Mouse (Mus musculus): ENCODE data around the gene Rprd1b. TPM values are rescaled to one million over a fixed set of nuclear protein-coding genes. Genes with fewer than 3 reads are reported as not detected.
"Not testable (repeated sequence)": the region's sequence is repeated elsewhere in the genome, so short reads cannot be mapped to it uniquely, and the experiment has no call there.

Rprd1b gene
- polyA plus RNA-seq, 1 experiment from 2014 or later = 27.5 TPM

GRCm38 (mm10) chr2:158040396-158040795 is 12.1 kb downstream of the Rprd1b start:
- Histone ChIP-seq H3K27ac (replicated peaks) (no peak overlapping the region), H3K9ac (no peak overlapping the region), H3K27me3 (no peaks in the 10 kb centered on the region), H3K36me3 (replicated peaks) (peaks cover 85% of the 10 kb centered on the region), H3K4me1 (replicated peaks) (peaks cover 26% of the 10 kb centered on the region), H3K9me3 (replicated peaks) (no peaks in the 10 kb centered on the region), H3K4me2 (no peak overlapping the region), H3K4me3 (replicated peaks) (no peak overlapping the region)
- no peak for ATAC-seq (ENCODE audit: insufficient read depth)
- 75% methylated on average over 2 of the region's 2 CpGs for WGBS (ENCODE audit: insufficient replicate concordance)

- H3K9ac ChIP-seq = no peak overlapping the region
- WGBS (ENCODE audit: insufficient replicate concordance) = 75% methylated on average over 8 of the region's 8 CpGs
- peaks cover 5% of the 10 kb centered on the region; the same call in 1 of the 2 replicates for H3K4me1 ChIP-seq (replicated peaks)
- ATAC-seq (ENCODE audit: insufficient read depth) = no peak
- H3K9me3 ChIP-seq (replicated peaks) = no peaks in the 10 kb centered on the region
- H3K4me3 ChIP-seq (replicated peaks) = no peak overlapping the region
- H3K27ac ChIP-seq (replicated peaks) = no peak overlapping the region
- no peak overlapping the region for H3K4me2 ChIP-seq
- peaks cover 88% of the 10 kb centered on the region for H3K36me3 ChIP-seq (replicated peaks)
- no peaks in the 10 kb centered on the region for H3K27me3 ChIP-seq
Observed at GRCm38 (mm10) chr2:158043504-158043903, 15.2 kb downstream of the Rprd1b start.

- Histone ChIP-seq H3K27ac (replicated peaks) (no peak overlapping the region), H3K36me3 (replicated peaks) (peaks cover 79% of the 10 kb centered on the region), H3K9me3 (replicated peaks) (no peaks in the 10 kb centered on the region), H3K4me2 (no peak overlapping the region), H3K4me1 (replicated peaks) (peaks cover 5% of the 10 kb centered on the region; the same call in 1 of the 2 replicates), H3K4me3 (replicated peaks) (no peak overlapping the region), H3K27me3 (no peaks in the 10 kb centered on the region), H3K9ac (no peak overlapping the region)
- ATAC-seq (ENCODE audit: insufficient read depth) = no peak
- 68% methylated on average over 4 of the region's 4 CpGs for WGBS (ENCODE audit: insufficient replicate concordance)
Observed at GRCm38 (mm10) chr2:158046186-158046585, 17.9 kb downstream of the Rprd1b start.

GRCm38 (mm10) chr2:158047903-158048302 is 19.6 kb downstream of the Rprd1b start:
- WGBS (ENCODE audit: insufficient replicate concordance) = 37% methylated on average over 3 of the region's 3 CpGs
- H3K36me3 ChIP-seq (replicated peaks) = peaks cover 84% of the 10 kb centered on the region
- peak; percentile 64 for ATAC-seq (ENCODE audit: insufficient read depth)

DNA sequence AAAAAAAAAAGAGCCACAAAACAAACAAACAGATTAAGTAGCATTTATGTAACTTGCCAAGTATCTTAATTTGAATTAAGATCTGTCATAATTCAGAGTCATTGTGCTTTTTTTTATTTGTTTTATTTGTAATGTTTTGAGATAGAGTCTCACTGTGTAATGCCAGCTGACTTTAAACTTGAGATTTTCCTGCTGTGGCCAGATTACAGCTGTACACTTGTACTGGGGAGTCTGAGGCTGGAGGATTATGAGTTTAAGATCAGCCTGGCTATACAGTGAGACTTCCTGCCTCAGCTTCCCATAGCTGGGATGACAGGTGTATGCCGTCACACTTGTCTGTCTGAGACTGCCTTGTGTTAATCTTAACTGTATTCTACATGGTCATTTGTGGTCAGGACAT is 20.4 kb downstream of the Rprd1b start:
- H3K36me3 ChIP-seq (replicated peaks) = peaks cover 76% of the 10 kb centered on the region
- no peaks in the 10 kb centered on the region for H3K9me3 ChIP-seq (replicated peaks)
- H3K4me2 ChIP-seq = no peak overlapping the region
- H3K9ac ChIP-seq = no peak overlapping the region
- H3K27ac ChIP-seq (replicated peaks) = no peak overlapping the region
- peaks cover 5% of the 10 kb centered on the region; the same call in 1 of the 2 replicates for H3K4me1 ChIP-seq (replicated peaks)
- no peak overlapping the region for H3K4me3 ChIP-seq (replicated peaks)
- no peaks in the 10 kb centered on the region for H3K27me3 ChIP-seq
- WGBS (ENCODE audit: insufficient replicate concordance) = 91% methylated on average over 1 of the region's 1 CpGs
- ATAC-seq (ENCODE audit: insufficient read depth) = no peak

More at GRCm38 (mm10) chr2:158047903-158048302, 19.6 kb downstream of the Rprd1b start:
- Histone ChIP-seq H3K27ac (replicated peaks) (no peak overlapping the region), H3K9ac (no peak overlapping the region), H3K4me2 (no peak overlapping the region), H3K4me1 (replicated peaks) (peaks cover 5% of the 10 kb centered on the region; the same call in 1 of the 2 replicates), H3K9me3 (replicated peaks) (no peaks in the 10 kb centered on the region), H3K27me3 (no peaks in the 10 kb centered on the region), H3K4me3 (replicated peaks) (no peak overlapping the region)

DNA sequence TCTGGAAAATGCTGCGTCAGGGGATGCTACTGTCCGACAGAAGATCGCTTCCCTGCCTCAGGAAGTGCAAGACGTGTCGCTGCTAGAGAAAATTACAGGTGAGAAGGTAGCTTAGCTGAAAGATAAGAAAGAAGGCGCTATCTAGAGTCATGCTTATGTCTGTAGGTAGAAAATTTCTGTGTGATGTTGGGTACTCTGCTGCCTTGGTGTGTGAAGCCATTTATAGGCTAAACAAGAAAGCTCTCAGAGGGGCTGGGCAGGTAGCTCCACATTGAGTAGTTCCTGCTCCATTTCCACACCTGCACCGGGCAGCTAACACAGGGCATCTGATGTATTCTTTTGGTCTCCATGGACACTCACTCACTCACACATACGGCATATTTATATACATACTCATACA is 21.8 kb downstream of the Rprd1b start:
- Histone ChIP-seq H3K4me2 (no peak overlapping the region), H3K27ac (replicated peaks) (no peak overlapping the region), H3K4me3 (replicated peaks) (no peak overlapping the region), H3K4me1 (replicated peaks) (peaks cover 5% of the 10 kb centered on the region; the same call in 1 of the 2 replicates), H3K9ac (no peak overlapping the region), H3K9me3 (replicated peaks) (no peaks in the 10 kb centered on the region), H3K36me3 (replicated peaks) (peaks cover 71% of the 10 kb centered on the region), H3K27me3 (no peaks in the 10 kb centered on the region)
- ATAC-seq (ENCODE audit: insufficient read depth) = no peak
- 91% methylated on average over 8 of the region's 8 CpGs for WGBS (ENCODE audit: insufficient replicate concordance)

DNA sequence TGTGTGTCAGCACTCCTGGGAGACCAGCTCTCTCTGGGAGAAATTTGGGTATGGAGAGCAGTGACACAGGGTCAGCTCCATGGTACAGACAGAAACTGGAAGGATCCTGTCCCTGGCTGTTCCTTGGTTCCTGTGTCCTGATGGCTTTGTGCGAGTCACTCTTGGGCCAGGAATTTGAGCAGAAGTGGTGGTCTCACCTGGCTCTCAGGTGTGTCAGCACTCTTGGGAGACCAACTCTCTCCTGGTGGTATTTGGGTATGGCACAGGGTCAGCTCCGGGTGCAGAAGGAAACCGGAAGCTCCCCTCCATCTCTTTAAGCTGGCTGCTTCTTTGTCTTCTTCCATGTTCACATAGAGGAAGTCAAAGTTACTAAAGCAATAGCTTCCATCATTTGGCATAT is 26.3 kb downstream of the Rprd1b start:
- no peaks in the 10 kb centered on the region for H3K9me3 ChIP-seq (replicated peaks)
- no peak overlapping the region for H3K9ac ChIP-seq
- no peak for ATAC-seq (ENCODE audit: insufficient read depth)
- no peak overlapping the region for H3K4me2 ChIP-seq
- no peak overlapping the region for H3K27ac ChIP-seq (replicated peaks)
- no peak overlapping the region for H3K4me3 ChIP-seq (replicated peaks)
- H3K36me3 ChIP-seq (replicated peaks) = peaks cover 76% of the 10 kb centered on the region
- no peaks in the 10 kb centered on the region for H3K4me1 ChIP-seq (replicated peaks)
- WGBS (ENCODE audit: insufficient replicate concordance) = 90% methylated on average over 3 of the region's 3 CpGs
- H3K27me3 ChIP-seq = no peaks in the 10 kb centered on the region

DNA sequence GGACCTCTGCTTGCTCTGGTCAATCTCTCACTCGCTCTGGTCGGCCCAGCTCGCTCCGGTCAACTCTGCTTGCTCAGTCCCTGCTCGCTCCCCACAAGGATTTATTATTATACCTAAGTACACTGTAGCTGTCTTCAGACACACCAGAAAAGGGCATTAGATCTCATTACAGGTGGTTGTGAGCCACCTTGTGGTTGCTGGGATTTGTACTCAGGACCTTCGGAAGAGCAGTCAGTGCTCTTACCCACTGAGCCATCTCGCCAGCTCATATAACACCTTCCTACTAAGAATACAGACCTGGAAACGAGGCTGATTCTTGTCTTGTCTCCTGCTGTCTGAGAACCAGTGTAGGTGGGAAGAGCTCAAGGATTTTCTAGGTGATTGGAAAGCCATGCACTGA is 27.1 kb downstream of the Rprd1b start:
- not testable (repeated sequence) for ATAC-seq (ENCODE audit: insufficient read depth); H3K4me2 ChIP-seq; H3K27me3 ChIP-seq; H3K4me3 ChIP-seq (replicated peaks); H3K9ac ChIP-seq; H3K27ac ChIP-seq (replicated peaks); H3K4me1 ChIP-seq (replicated peaks); H3K9me3 ChIP-seq (replicated peaks)
- WGBS (ENCODE audit: insufficient replicate concordance) = 82% methylated on average over 8 of the region's 8 CpGs
- H3K36me3 ChIP-seq (replicated peaks) = peaks cover 78% of the 10 kb centered on the region

DNA sequence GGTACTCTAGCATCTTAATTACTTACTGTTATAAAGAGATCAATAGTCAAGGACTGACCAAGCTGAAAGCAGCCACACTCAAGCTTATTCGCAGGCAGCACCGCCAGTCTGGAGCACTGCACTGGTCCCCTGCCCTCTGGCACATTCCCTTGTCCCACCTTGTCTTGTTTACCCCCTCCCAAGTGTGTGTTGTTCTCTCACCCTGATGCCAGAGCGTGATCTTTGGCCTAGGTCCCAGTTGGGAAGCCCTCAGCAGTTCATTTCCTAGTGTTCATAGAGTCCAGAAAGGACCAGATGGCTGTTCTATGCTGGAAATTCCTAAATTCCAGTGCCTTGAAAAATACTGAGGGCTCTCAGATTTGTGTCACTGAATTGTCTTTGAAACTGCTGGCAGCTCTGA is 28.7 kb downstream of the Rprd1b start:
- Histone ChIP-seq H3K27me3 (no peaks in the 10 kb centered on the region), H3K9ac (no peak overlapping the region), H3K36me3 (replicated peaks) (peaks cover 85% of the 10 kb centered on the region), H3K9me3 (replicated peaks) (no peaks in the 10 kb centered on the region), H3K27ac (replicated peaks) (no peak overlapping the region), H3K4me3 (replicated peaks) (no peak overlapping the region), H3K4me1 (replicated peaks) (no peaks in the 10 kb centered on the region), H3K4me2 (no peak overlapping the region)
- WGBS (ENCODE audit: insufficient replicate concordance) = 88% methylated on average over 3 of the region's 3 CpGs
- no peak for ATAC-seq (ENCODE audit: insufficient read depth)

DNA sequence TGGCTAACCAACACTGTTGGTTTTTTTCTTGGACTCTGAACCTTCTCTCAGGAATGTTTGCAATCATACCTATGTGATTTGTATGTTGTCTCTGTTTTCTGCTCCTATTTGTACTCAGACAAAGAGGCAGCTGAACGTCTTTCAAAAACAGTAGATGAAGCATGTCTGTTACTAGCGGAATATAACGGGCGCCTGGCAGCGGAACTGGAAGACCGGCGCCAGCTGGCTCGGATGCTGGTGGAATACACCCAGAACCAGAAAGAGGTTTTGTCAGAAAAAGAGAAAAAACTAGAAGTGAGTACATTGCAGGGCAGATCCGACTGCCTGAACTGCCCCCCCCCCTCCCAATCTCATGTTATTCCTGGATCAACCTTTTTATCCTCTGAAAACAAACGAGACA is 30.2 kb downstream of the Rprd1b start:
- H3K4me3 ChIP-seq (replicated peaks) = no peak overlapping the region
- no peaks in the 10 kb centered on the region for H3K4me1 ChIP-seq (replicated peaks)
- H3K36me3 ChIP-seq (replicated peaks) = peaks cover 84% of the 10 kb centered on the region
- no peaks in the 10 kb centered on the region for H3K27me3 ChIP-seq
- no peak for ATAC-seq (ENCODE audit: insufficient read depth)
- no peak overlapping the region for H3K9ac ChIP-seq
- no peaks in the 10 kb centered on the region for H3K9me3 ChIP-seq (replicated peaks)
- no peak overlapping the region for H3K27ac ChIP-seq (replicated peaks)
- WGBS (ENCODE audit: insufficient replicate concordance) = 90% methylated on average over 10 of the region's 10 CpGs
- no peak overlapping the region for H3K4me2 ChIP-seq

DNA sequence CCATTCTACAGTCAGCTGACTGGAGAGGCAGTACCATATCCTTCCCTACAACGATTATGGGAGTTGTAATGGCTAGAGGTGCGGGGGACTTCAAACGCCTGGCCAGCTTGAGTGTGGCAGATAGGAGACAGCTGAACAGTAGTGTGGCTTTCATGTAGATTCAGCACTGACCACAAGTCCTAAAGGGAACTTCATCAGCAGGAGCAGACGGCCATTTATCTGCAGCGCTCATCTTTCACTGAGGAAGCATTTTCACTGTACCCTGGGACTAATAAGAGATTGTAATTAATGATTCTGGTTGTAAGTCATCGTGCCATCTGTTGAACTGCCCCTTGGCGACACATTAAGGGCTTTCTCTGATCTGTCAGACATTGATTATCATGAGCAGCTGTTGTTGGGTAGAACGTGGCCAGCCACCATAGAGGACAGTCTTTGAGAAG is 31.4 kb downstream of the Rprd1b start:
- no peak overlapping the region for H3K27ac ChIP-seq (replicated peaks)
- H3K36me3 ChIP-seq (replicated peaks) = peaks cover 89% of the 10 kb centered on the region
- no peak overlapping the region for H3K9ac ChIP-seq
- no peaks in the 10 kb centered on the region for H3K9me3 ChIP-seq (replicated peaks)
- H3K4me3 ChIP-seq (replicated peaks) = no peak overlapping the region
- H3K27me3 ChIP-seq = no peaks in the 10 kb centered on the region
- WGBS (ENCODE audit: insufficient replicate concordance) = 33% methylated on average over 8 of the region's 8 CpGs
- ATAC-seq (ENCODE audit: insufficient read depth) = no peak
- H3K4me2 ChIP-seq = no peak overlapping the region
- H3K4me1 ChIP-seq (replicated peaks) = no peaks in the 10 kb centered on the region

DNA sequence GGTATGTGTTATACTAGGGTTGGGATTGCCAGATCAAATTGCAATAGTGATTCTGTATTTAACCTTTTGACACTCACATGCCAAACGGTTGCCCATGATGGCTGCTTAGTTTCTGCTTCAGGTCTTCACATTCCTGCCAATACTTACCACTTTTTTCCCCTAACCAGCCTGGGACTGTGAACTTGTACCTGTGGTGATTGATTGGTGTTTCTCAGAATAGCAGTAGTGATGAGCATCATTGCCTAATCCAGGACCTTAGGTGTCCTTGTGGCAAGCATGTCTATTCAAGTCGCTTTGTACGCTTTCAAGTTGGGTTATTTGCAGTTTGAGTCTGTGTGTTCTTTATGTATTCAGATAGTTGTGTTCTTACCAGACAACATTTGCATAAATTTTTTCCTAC is 34.7 kb downstream of the Rprd1b start:
- H3K4me1 ChIP-seq (replicated peaks) = no peaks in the 10 kb centered on the region
- H3K27me3 ChIP-seq = no peaks in the 10 kb centered on the region
- H3K27ac ChIP-seq (replicated peaks) = no peak overlapping the region
- no peak overlapping the region for H3K4me3 ChIP-seq (replicated peaks)
- 80% methylated on average over 3 of the region's 3 CpGs for WGBS (ENCODE audit: insufficient replicate concordance)
- ATAC-seq (ENCODE audit: insufficient read depth) = no peak
- H3K9ac ChIP-seq = no peak overlapping the region
- H3K36me3 ChIP-seq (replicated peaks) = peaks cover 88% of the 10 kb centered on the region
- H3K4me2 ChIP-seq = no peak overlapping the region
- H3K9me3 ChIP-seq (replicated peaks) = no peaks in the 10 kb centered on the region

Measured in liver, embryonic 15.5 days (tissue).